Mouse (Mus musculus): ENCODE measurements around the gene Ptprn.

DNA sequence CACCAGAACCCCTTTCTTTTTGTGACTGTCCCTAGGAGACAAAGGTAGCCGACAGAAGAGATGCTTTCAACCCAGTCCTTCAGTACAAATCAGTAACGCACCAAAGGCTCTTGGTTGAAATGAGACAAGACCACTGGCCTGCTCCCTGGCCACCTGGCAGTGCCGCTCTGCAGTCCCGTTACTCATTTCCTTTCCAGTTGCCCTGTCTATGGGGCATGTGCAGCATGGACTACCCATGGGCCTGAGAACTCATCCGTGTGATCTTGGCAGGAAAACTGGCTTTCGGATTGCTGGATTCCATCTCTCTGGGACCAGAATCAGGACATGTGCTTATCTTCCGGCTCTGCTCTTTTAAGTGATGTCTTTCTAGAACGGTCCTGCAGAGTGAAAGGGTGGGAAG is 27.0 kb upstream of the Ptprn start:
- TF ChIP-seq ZC3H11A (IDR thresholded peaks at IDR 0.05; ENCODE audit: borderline replicate concordance, low read depth, low read length): no peak
- no peak for TF ChIP-seq ZNF384 (IDR thresholded peaks at IDR 0.05; ENCODE audit: low read depth, low read length)
- no peak for TF ChIP-seq HCFC1 (IDR thresholded peaks at IDR 0.05; ENCODE audit: borderline replicate concordance, insufficient read depth, low read length)
